Mouse (Mus musculus): ENCODE results near the gene Nanos2. TPM values are rescaled to one million over a fixed set of nuclear protein-coding genes. Genes with fewer than 3 reads are reported as not detected.

Nanos2 gene
- not detected in 2 replicates for polyA plus RNA-seq (2012; rRNA removed)
- polyA plus RNA-seq (2014; fragmentation: Nextera tagmentation; extraction: Ambion mirVana) = not detected in 2 replicates

DNA sequence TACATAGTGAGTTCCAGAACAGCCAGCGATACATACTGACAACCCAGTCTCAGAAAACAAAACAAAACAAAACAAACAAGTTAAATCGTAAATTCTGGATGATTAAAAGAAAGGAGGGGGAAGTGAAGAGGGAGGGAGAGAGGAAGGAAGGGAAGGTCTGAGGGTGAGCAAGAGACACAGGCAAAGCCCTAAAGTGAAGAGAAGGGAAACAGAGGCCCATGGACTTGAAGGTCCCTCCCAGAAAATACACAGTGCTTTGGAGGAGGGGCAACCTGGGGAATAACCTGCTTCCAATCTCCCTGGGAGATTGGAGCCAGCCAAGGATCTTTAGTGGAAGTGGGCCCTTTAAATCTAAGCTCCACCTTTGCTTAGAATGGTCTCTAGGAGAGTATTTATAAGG, at the start of gene Nanos2:
Nanos2 (plus strand) TSS at position 301 of the 400 bp plus-strand sequence.
- TF ChIP-seq EP300 (IDR thresholded peaks at IDR 0.05; ENCODE audit: low read depth) (no peak), CTCF (IDR thresholded peaks at IDR 0.05; ENCODE audit: low read depth) (no peak)
- H3K9ac ChIP-seq (replicated peaks) = no peak within 1 kb of the TSS
- no peak within 1 kb of the TSS for H3K27ac ChIP-seq
- ATAC-seq (ENCODE audit: insufficient read depth) (no peak), DNase-seq (ENCODE audit: low read depth in 3 of 3, low spot score in 3 of 3) (no peak)
- peaks cover 31% of the 10 kb centered on the region for H3K27me3 ChIP-seq (ENCODE audit: control insufficient read depth, insufficient read depth, low read length)
- H3K9me3 ChIP-seq (ENCODE audit: control insufficient read depth, low read length) = no peaks in the 10 kb centered on the region
- no peak within 1 kb of the TSS for H3K4me3 ChIP-seq (ENCODE audit: insufficient read depth in 1 of 2, low read depth in 2 of 2, low read length in 2 of 2)
- H3K36me3 ChIP-seq (replicated peaks; ENCODE audit: control insufficient read depth, insufficient read depth, low read depth) = no peaks in the 10 kb centered on the region
- no peak within 1 kb of the TSS for H3K4me2 ChIP-seq (ENCODE audit: low read depth)
- H3K4me1 ChIP-seq (replicated peaks; ENCODE audit: control insufficient read depth in 2 of 2, insufficient read depth in 2 of 2, low read length in 1 of 2) = peaks cover 0 to 5% of the 10 kb centered on the region in 2 experiments; a peak in 1 of 4 replicates
- WGBS (ENCODE audit: insufficient replicate concordance) = 45% methylated on average over 2 of the region's 2 CpGs

DNA sequence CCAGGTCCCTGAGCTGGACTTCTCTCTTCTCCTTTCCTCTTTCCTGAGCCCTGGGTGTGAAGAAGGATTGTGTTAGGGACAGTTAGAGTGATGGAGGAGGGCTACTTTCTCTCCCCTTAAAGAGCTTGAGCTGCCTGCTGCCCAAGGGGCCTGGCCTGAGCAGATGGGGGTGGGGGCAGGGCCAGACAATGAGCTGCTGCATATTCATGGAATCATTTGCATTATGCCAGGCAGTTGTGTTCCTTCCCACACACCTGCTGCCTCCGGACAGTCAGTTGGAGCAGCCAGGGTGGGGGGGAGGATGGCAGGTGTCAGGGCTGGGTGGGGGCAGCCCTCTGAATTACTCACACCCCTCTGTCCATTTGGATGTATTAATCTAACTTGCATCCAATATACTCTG, 44.8 kb upstream of the Nanos2 start:
- Histone ChIP-seq H3K9ac (replicated peaks) (no peak overlapping the region), H3K4me1 (replicated peaks; ENCODE audit: control insufficient read depth in 2 of 2, insufficient read depth in 2 of 2, low read length in 1 of 2) (no peaks in the 10 kb centered on the region), H3K9me3 (ENCODE audit: control insufficient read depth, low read length) (no peaks in the 10 kb centered on the region), H3K36me3 (replicated peaks; ENCODE audit: control insufficient read depth, insufficient read depth, low read depth) (no peaks in the 10 kb centered on the region), H3K27ac (no peak overlapping the region), H3K4me3 (ENCODE audit: insufficient read depth in 1 of 2, low read depth in 2 of 2, low read length in 2 of 2) (no peak overlapping the region), H3K4me2 (ENCODE audit: low read depth) (no peak overlapping the region), H3K27me3 (ENCODE audit: control insufficient read depth, insufficient read depth, low read length) (no peaks in the 10 kb centered on the region)
- DNase-seq (ENCODE audit: low read depth in 3 of 3, low spot score in 3 of 3) = no peak
- no peak for ATAC-seq (ENCODE audit: insufficient read depth)
- 31% methylated on average over 1 of the region's 1 CpGs for WGBS (ENCODE audit: insufficient replicate concordance)
- TF ChIP-seq EP300 (IDR thresholded peaks at IDR 0.05; ENCODE audit: low read depth) (no peak), CTCF (IDR thresholded peaks at IDR 0.05; ENCODE audit: low read depth) (no peak)

DNA sequence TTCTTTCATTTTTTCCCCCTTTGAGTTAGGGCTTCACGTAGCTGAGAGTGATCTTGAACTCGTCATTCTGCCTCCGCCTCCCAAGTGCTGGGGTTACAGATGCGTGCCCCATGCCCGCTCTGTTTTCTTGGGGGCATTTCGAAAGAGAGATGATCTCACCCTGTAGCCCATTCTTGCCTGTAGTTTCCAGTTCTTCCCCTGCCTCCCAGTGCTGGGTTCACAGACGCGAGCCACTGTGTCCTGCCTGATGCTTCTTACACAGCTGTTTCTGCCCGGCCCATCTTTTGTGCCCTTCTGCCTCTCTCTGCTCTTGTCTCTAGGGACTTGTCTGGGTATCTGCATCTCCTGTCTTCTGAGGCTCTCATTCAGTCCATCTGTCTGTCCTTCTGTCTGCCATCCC, 44.4 kb upstream of the Nanos2 start:
- no peaks in the 10 kb centered on the region for H3K36me3 ChIP-seq (replicated peaks; ENCODE audit: control insufficient read depth, insufficient read depth, low read depth)
- no peaks in the 10 kb centered on the region for H3K4me1 ChIP-seq (replicated peaks; ENCODE audit: control insufficient read depth in 2 of 2, insufficient read depth in 2 of 2, low read length in 1 of 2)
- no peaks in the 10 kb centered on the region for H3K27me3 ChIP-seq (ENCODE audit: control insufficient read depth, insufficient read depth, low read length)
- DNase-seq (ENCODE audit: low read depth in 3 of 3, low spot score in 3 of 3) = no peak
- no peak for ATAC-seq (ENCODE audit: insufficient read depth)
- no peak overlapping the region for H3K27ac ChIP-seq
- H3K9ac ChIP-seq (replicated peaks) = no peak overlapping the region
- WGBS (ENCODE audit: insufficient replicate concordance) = 56% methylated on average over 9 of the region's 9 CpGs
- no peak overlapping the region for H3K4me3 ChIP-seq (ENCODE audit: insufficient read depth in 1 of 2, low read depth in 2 of 2, low read length in 2 of 2)
- H3K9me3 ChIP-seq (ENCODE audit: control insufficient read depth, low read length) = no peaks in the 10 kb centered on the region
- no peak overlapping the region for H3K4me2 ChIP-seq (ENCODE audit: low read depth)
- TF ChIP-seq EP300 (IDR thresholded peaks at IDR 0.05; ENCODE audit: low read depth) (no peak), CTCF (IDR thresholded peaks at IDR 0.05; ENCODE audit: low read depth) (no peak)

DNA sequence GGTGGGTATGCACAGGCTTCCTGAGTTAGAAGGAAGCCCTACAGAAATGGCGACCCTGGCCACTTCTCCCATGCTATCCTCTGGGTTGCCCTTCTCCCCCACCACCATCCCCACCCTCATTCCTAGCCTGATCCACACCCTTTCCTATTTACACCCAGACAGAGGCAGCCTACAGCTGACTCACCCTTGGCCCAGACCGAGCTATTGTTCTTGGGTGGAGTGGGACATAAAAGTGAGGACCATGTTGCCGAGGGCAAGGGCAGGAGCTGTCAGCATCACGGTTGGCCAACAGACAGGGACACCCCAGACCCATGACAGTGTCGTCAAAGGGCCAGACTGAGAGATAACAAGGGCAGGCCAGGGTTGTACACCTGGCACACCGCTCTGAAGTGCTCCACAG, 39.0 kb upstream of the Nanos2 start:
- H3K4me2 ChIP-seq (ENCODE audit: low read depth) = no peak overlapping the region
- H3K4me3 ChIP-seq (ENCODE audit: insufficient read depth in 1 of 2, low read depth in 2 of 2, low read length in 2 of 2) = no peak overlapping the region
- ATAC-seq (ENCODE audit: insufficient read depth) = no peak
- TF ChIP-seq EP300 (IDR thresholded peaks at IDR 0.05; ENCODE audit: low read depth) (no peak), CTCF (IDR thresholded peaks at IDR 0.05; ENCODE audit: low read depth) (no peak)
- DNase-seq (ENCODE audit: low read depth in 3 of 3, low spot score in 3 of 3) = no peak
- H3K9ac ChIP-seq (replicated peaks) = no peak overlapping the region
- no peaks in the 10 kb centered on the region for H3K9me3 ChIP-seq (ENCODE audit: control insufficient read depth, low read length)
- H3K27ac ChIP-seq = no peak overlapping the region
- H3K36me3 ChIP-seq (replicated peaks; ENCODE audit: control insufficient read depth, insufficient read depth, low read depth) = no peaks in the 10 kb centered on the region
- WGBS (ENCODE audit: insufficient replicate concordance) = 36% methylated on average over 6 of the region's 6 CpGs
- no peaks in the 10 kb centered on the region; a peak in 2 of 4 replicates for H3K4me1 ChIP-seq (replicated peaks; ENCODE audit: control insufficient read depth in 2 of 2, insufficient read depth in 2 of 2, low read length in 1 of 2)
- H3K27me3 ChIP-seq (ENCODE audit: control insufficient read depth, insufficient read depth, low read length) = no peaks in the 10 kb centered on the region

DNA sequence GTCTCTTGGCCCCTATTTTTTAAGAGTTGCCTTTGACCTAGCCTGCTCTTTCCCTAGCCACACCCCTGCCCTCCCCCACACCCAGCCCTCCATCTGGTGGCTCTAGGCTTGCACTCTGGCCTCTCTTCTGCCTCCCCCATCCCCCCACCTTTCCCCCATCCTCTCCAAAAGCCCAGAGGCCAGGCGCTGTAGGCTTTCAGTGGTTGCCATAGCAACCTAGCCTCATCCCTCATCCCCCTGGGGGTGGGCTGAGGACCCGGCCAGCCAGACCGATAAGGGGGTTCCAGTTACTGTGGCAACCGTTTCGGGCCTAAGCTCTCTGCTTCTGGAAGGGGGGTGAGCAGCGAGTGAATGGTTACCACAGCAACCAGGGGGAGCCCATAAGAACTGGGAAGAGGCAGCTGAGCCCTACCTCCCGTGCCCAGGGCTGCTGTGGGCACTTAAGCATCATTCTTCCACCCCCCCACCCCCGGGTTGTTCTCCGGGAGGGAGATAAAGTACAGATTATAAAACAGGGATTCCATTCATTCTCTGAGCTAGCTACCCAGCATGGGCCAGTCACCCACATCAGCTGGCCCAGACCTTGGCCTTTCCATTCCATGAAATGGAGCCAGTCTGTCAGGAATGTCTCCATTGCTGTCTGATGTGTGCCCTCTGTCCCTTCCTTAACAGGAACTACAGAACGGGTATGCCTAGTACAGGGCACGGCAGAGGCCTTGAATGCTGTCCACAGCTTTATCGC, 37.2 kb upstream of the Nanos2 start:
- no peak for ATAC-seq (ENCODE audit: insufficient read depth)
- Histone ChIP-seq H3K27me3 (ENCODE audit: control insufficient read depth, insufficient read depth, low read length) (no peaks in the 10 kb centered on the region), H3K4me1 (replicated peaks; ENCODE audit: control insufficient read depth in 2 of 2, insufficient read depth in 2 of 2, low read length in 1 of 2) (no peaks in the 10 kb centered on the region; a peak in 2 of 4 replicates), H3K4me3 (ENCODE audit: insufficient read depth in 1 of 2, low read depth in 2 of 2, low read length in 2 of 2) (no peak overlapping the region), H3K36me3 (replicated peaks; ENCODE audit: control insufficient read depth, insufficient read depth, low read depth) (no peaks in the 10 kb centered on the region), H3K27ac (no peak overlapping the region), H3K9ac (replicated peaks) (no peak overlapping the region), H3K9me3 (ENCODE audit: control insufficient read depth, low read length) (no peaks in the 10 kb centered on the region), H3K4me2 (ENCODE audit: low read depth) (no peak overlapping the region)
- no peak for DNase-seq (ENCODE audit: low read depth in 3 of 3, low spot score in 3 of 3)
- WGBS (ENCODE audit: insufficient replicate concordance) = 29% methylated on average over 12 of the region's 12 CpGs
- TF ChIP-seq CTCF (IDR thresholded peaks at IDR 0.05; ENCODE audit: low read depth) (no peak), EP300 (IDR thresholded peaks at IDR 0.05; ENCODE audit: low read depth) (no peak)
